Mouse (Mus musculus): ENCODE data around the gene Nicn1.

GRCm38 (mm10) chr9:108305170-108305569, 14.9 kb downstream of the Nicn1 start:
- TF ChIP-seq CTCF (IDR thresholded peaks at IDR 0.05), result no peak
- TF ChIP-seq POLR2A (IDR thresholded peaks at IDR 0.05; ENCODE audit: insufficient read depth, low read depth, low read length), result no peak
- no peak for TF ChIP-seq EP300 (IDR thresholded peaks at IDR 0.05; ENCODE audit: insufficient read depth, low read depth, low read length)
